Mouse (Mus musculus): ENCODE results near the gene Wdr74.

- TF ChIP-seq GATA1 (IDR thresholded peaks at IDR 0.05; ENCODE audit: borderline replicate concordance, low read length) = no peak
- no peak for TF ChIP-seq CTCF (IDR thresholded peaks at IDR 0.05; ENCODE audit: low read depth, low read length)
- no peak for TF ChIP-seq POLR2AphosphoS5 (IDR thresholded peaks at IDR 0.05; ENCODE audit: insufficient replicate concordance, low read depth, low read length)
- TF ChIP-seq TAL1 (conservative IDR thresholded peaks at IDR 0.05; ENCODE audit: low read depth, low read length) = no peak
- no peak for TF ChIP-seq GATA2 (IDR thresholded peaks at IDR 0.05; ENCODE audit: borderline replicate concordance, low read depth, low read length)
These were observed 13.1 kb upstream of the Wdr74 start for GRCm38 (mm10) chr19:8722559-8722906.

All from G1E (cell line).